Mouse (Mus musculus): Measurements from ENCODE around the gene Prrt4.
"Not testable (repeated sequence)": the region's sequence is repeated elsewhere in the genome, so short reads cannot be mapped to it uniquely, and the experiment has no call there.

Prrt4 gene

GRCm38 (mm10) chr6:29198309-29199222 lies 19.2 kb upstream of the Prrt4 start:
- DNase-seq (ENCODE audit: low spot score), result peak; percentile 86

GRCm38 (mm10) chr6:29195846-29196698 lies 16.7 kb upstream of the Prrt4 start:
- DNase-seq (ENCODE audit: low spot score), result peak; percentile 47

GRCm38 (mm10) chr6:29195146-29195545 lies 15.8 kb upstream of the Prrt4 start:
- DNase-seq (ENCODE audit: low spot score), result peak; percentile 1

- peak; percentile 3 for DNase-seq (ENCODE audit: low spot score)
Observed at GRCm38 (mm10) chr6:29193961-29194750, 14.8 kb upstream of the Prrt4 start.

GRCm38 (mm10) chr6:29187936-29188335 lies 8.6 kb upstream of the Prrt4 start:
- DNase-seq (ENCODE audit: low spot score), result peak; percentile 1

- DNase-seq (ENCODE audit: low spot score), result no peak
Observed at GRCm38 (mm10) chr6:29179843-29180242, 459 bp upstream of the Prrt4 start.

- DNase-seq (ENCODE audit: low spot score), result no peak
Observed at GRCm38 (mm10) chr6:29177901-29178879, 1.2 kb downstream of the Prrt4 start.

- no peak for DNase-seq (ENCODE audit: low spot score)
Observed at GRCm38 (mm10) chr6:29175113-29175512, 4.3 kb downstream of the Prrt4 start.

GRCm38 (mm10) chr6:29174368-29174767 lies 5.0 kb downstream of the Prrt4 start:
- no peak for DNase-seq (ENCODE audit: low spot score)

- peak; percentile 86 for DNase-seq (ENCODE audit: low spot score)
Observed at GRCm38 (mm10) chr6:29170952-29171388, 8.4 kb downstream of the Prrt4 start.

GRCm38 (mm10) chr6:29170063-29170921 lies 9.1 kb downstream of the Prrt4 start:
- DNase-seq (ENCODE audit: low spot score), result peak; percentile 14

- DNase-seq (ENCODE audit: low spot score), result no peak
Observed at GRCm38 (mm10) chr6:29169675-29170062, 9.7 kb downstream of the Prrt4 start.

GRCm38 (mm10) chr6:29168871-29169270 lies 10.5 kb downstream of the Prrt4 start:
- no peak for DNase-seq (ENCODE audit: low spot score)

GRCm38 (mm10) chr6:29166196-29166595 lies 13.2 kb downstream of the Prrt4 start:
- no peak for DNase-seq (ENCODE audit: low spot score)

- DNase-seq (ENCODE audit: low spot score), result peak; percentile 75
Observed at GRCm38 (mm10) chr6:29164314-29165244, 14.8 kb downstream of the Prrt4 start, which contains the start of gene Rbm28. Gene Rbm28, minus strand, starts transcription at chr6:29165006.

GRCm38 (mm10) chr6:29161291-29161690 lies 18.1 kb downstream of the Prrt4 start:
- DNase-seq (ENCODE audit: low spot score), result not testable (repeated sequence)

GRCm38 (mm10) chr6:29160786-29161185 lies 18.6 kb downstream of the Prrt4 start:
- DNase-seq (ENCODE audit: low spot score), result no peak

- DNase-seq (ENCODE audit: low spot score), result no peak
Observed at GRCm38 (mm10) chr6:29156326-29156725, 23.1 kb downstream of the Prrt4 start.

Data from ovary, postnatal 36 days (tissue).